ENCODE assay signal across 9 mouse cellular contexts in genomic region chr17:12688427-12689110, GRCm38 (mm10). TPM values are rescaled to one million over a fixed set of nuclear protein-coding genes. Genes with fewer than 3 reads are reported as not detected.
DNase-seq lines count a peak whose midpoint lies in the region; ATAC-seq lines count a peak whose summit lies in the region.
"Had no signal": no experiment of that assay in that cellular context is flagged by ENCODE, and none has a peak within 500 bp of the region (broad histone marks: within the 10 kb centered on the region; RNA-seq: fewer than 3 reads in every experiment).

No protein-coding gene starts in this region.

- DNase-seq in adrenal gland, adult 2 months, result peak; percentile 81
- DNase-seq in ovary, postnatal 36 days (ENCODE audit: low spot score), result no peak
- no peak for DNase-seq in frontal cortex, postnatal 25 days (ENCODE audit: low spot score in 2 of 2)

- no peak overlapping the region for H3K4me2 ChIP-seq in hindbrain, embryonic 16.5 days (ENCODE audit: low read length)
- no peak overlapping the region for H3K4me2 ChIP-seq in hindbrain, embryonic 12.5 days (replicated peaks)
- no peak overlapping the region for H3K4me2 ChIP-seq in kidney, embryonic 15.5 days

- no peaks in the 10 kb centered on the region for H3K27me3 ChIP-seq in hindbrain, embryonic 16.5 days (replicated peaks; ENCODE audit: control insufficient read depth, insufficient read depth, low read length)
- H3K27me3 ChIP-seq in hindbrain, embryonic 12.5 days, result no peaks in the 10 kb centered on the region
- no peaks in the 10 kb centered on the region for H3K27me3 ChIP-seq in kidney, embryonic 15.5 days

- peaks cover 51% of the 10 kb centered on the region for H3K36me3 ChIP-seq in hindbrain, embryonic 16.5 days (ENCODE audit: control insufficient read depth, insufficient read depth, low read length)
- H3K36me3 ChIP-seq in hindbrain, embryonic 12.5 days, result peaks cover 99% of the 10 kb centered on the region
- peaks cover 99% of the 10 kb centered on the region for H3K36me3 ChIP-seq in kidney, embryonic 15.5 days

- H3K4me3 ChIP-seq in hindbrain, embryonic 16.5 days (ENCODE audit: low read length), result no peak overlapping the region
- no peak overlapping the region for H3K4me3 ChIP-seq in hindbrain, embryonic 12.5 days
- H3K4me3 ChIP-seq in kidney, embryonic 15.5 days (replicated peaks), result no peak overlapping the region

- H3K9me3 ChIP-seq in hindbrain, embryonic 16.5 days (ENCODE audit: control insufficient read depth, low read length), result no peaks in the 10 kb centered on the region
- no peaks in the 10 kb centered on the region for H3K9me3 ChIP-seq in hindbrain, embryonic 12.5 days (replicated peaks)
- H3K9me3 ChIP-seq in kidney, embryonic 15.5 days (replicated peaks), result no peaks in the 10 kb centered on the region

- no peak overlapping the region for H3K27ac ChIP-seq in hindbrain, embryonic 16.5 days (ENCODE audit: low read depth, low read length)
- H3K27ac ChIP-seq in hindbrain, embryonic 12.5 days, result no peak overlapping the region
- no peak overlapping the region for H3K27ac ChIP-seq in kidney, embryonic 15.5 days

- ATAC-seq in hindbrain, embryonic 16.5 days, result peak; percentile 81
- no peak for ATAC-seq in hindbrain, embryonic 12.5 days (ENCODE audit: low FRiP score)
- 0 out of 2 replicates have a peak, but pooled peaks have one; percentile 38 for ATAC-seq in erythroblast, adult 5-6 weeks (replicated peaks; ENCODE audit: low FRiP score, poor library complexity, severe bottlenecking)
- peak; percentile 27; the same call in 1 of the 2 replicates for ATAC-seq in kidney, embryonic 15.5 days (replicated peaks; ENCODE audit: low FRiP score)
- ATAC-seq in inflammation-experienced regulatory T-cells, adult 6 months, result no peak

- H3K9ac ChIP-seq in hindbrain, embryonic 16.5 days (ENCODE audit: low read depth, low read length), result no peak overlapping the region
- H3K9ac ChIP-seq in hindbrain, embryonic 12.5 days, result no peak overlapping the region
- no peak overlapping the region for H3K9ac ChIP-seq in kidney, embryonic 15.5 days

- 87% methylated on average over 20 of the region's 20 CpGs for WGBS in hindbrain, embryonic 16.5 days
- WGBS in hindbrain, embryonic 12.5 days, result 95% methylated on average over 20 of the region's 20 CpGs
- whole genome bisulfite sequencing in kidney, embryonic 15.5 days, result 82% methylated on average over 20 of the region's 20 CpGs

- H3K4me1 ChIP-seq in hindbrain, embryonic 16.5 days (ENCODE audit: control insufficient read depth, insufficient read depth, low read depth, low read length), result no peaks in the 10 kb centered on the region
- H3K4me1 ChIP-seq in hindbrain, embryonic 12.5 days, result no peaks in the 10 kb centered on the region
- H3K4me1 ChIP-seq in kidney, embryonic 15.5 days, result no peaks in the 10 kb centered on the region

RNA-seq across cellular contexts. Expression of gene Slc22a1, which starts 12.9 kb away (rescaled TPM):
- polyA plus RNA-seq in hindbrain, embryonic 16.5 days (2015; fragmentation: Nextera tagmentation; extraction: Ambion mirVana), result not detected in 2 replicates
- polyA plus RNA-seq in hindbrain, embryonic 12.5 days (2016; fragmentation: Nextera tagmentation; extraction: Ambion mirVana), result not detected in 2 replicates
- total RNA-seq in adrenal gland, adult 2 months (2021), result 1 to 10 TPM in 1 of 2 experiments, not detected in 1; 1.7 TPM
- 0.11 and 0.29 TPM in 2 replicates for polyA plus RNA-seq in adrenal gland, adult 2 months (2012; rRNA removed)
- total RNA-seq in erythroblast, adult 5-6 weeks (2015; ENCODE audit: low replicate concordance), result not detected in 2 replicates
- total RNA-seq in erythroblast, adult 5-6 weeks (2017; ENCODE audit: low replicate concordance), result not detected in 2 replicates
- polyA plus RNA-seq in kidney, embryonic 15.5 days (2015; fragmentation: Nextera tagmentation; extraction: Ambion mirVana), result 6.8 and 6.9 TPM in 2 replicates
- 1 to 10 TPM in 1 of 3 experiments, under 1 TPM in 1, not detected in 1; 0.82 to 1.9 TPM for polyA plus RNA-seq in inflammation-experienced regulatory T-cells, adult 6 months (2017; shearing (Covaris generic))
- polyA plus RNA-seq: neural tube, embryonic 11.5 days had no signal

Comparison
In these comparisons a context has a peak if more than half of its experiments do, and no peak if none do; other contexts are left out.
1. ATAC-seq: peak in hindbrain, embryonic 16.5 days (single experiment), erythroblast, adult 5-6 weeks (single experiment) and kidney, embryonic 15.5 days (single experiment); none in hindbrain, embryonic 12.5 days (single experiment) and inflammation-experienced regulatory T-cells, adult 6 months (single experiment).